Mouse (Mus musculus) lung, adult 18-20 months (tissue): ENCODE data around the gene Cacna1h.

Experiments used
- DNase-seq, 2 experiments: peaks; one replicate each; pipeline ENCODE4 v3.0.0; 2022; ENCODE audit warnings: mixed read lengths in 2 of 2

The Cacna1h gene

GRCm38 (mm10) chr17:25406011-25406441 lies 27.6 kb downstream of the Cacna1h start:
- DNase-seq = no peak

DNA sequence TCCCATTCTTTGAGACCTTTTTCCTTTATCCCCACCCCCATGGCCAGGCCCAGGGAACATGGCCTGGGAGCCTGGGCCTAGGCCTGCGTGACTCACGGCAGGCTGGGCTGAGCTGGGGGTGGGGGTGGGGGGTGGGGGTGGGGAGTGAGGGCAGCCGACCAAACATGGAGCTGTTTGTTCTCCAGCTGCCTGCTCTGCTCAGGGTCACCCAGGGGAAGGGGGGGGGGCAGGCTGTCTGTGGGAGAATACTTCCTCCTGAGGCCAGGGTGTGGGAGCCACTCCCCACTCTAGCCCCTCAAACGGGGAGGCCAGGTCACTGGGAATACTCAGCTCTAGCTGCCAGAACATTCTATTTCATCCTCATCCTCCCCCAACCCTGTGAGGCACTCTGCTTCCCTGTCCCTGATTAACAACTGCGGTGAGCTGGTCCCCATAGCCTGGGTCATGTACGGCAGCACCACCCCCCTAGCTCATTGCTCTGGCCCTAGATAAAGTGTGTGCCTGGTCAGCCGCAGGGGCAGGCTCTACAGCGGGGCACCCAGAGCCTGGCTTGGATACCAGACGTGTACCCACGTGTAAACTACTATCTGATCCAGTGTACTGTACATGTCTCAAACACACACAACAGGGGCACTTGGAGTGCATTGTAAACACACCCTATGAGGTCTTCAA lies 28.2 kb downstream of the Cacna1h start:
- DNase-seq = no peak

DNA sequence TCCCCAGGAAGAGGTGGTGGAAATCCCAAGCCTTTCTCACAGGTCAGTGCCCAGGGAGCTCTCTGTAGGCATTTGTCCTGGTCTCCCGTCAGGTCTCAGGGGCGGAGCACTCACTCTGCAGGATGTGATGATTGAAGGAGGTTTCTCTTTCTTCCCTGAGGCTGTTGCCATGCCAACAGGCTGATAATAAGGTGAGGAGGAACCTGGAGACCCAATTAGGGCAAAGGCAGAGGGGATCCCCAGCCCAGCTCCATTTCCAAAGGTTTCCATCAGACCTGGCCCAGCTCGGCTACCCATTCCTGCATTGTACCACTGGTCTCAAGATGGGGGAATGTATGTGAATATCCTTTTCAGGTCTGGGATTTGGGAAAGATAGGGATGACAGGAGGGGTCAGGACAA lies 29.4 kb downstream of the Cacna1h start:
- DNase-seq = no peak

DNA sequence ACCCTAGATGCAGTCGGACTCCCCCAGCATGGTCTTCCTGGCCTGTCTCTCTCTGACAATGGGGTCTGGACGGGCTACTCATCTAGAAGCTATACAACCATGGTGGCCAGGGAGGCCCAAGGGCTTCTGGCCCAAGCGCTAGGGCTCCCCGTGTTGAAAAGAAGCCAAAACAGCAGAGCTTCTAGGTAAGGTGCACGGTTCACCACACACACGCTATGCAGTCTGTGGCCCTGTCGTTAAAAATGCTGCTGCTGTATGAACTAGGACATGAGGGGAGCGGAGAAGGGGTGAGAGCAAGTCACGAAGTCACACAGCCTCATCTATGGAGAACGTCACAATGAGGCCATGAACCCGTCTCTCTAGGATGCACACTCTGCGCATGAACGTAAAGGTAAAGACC lies 31.4 kb downstream of the Cacna1h start:
- no peak for DNase-seq

- DNase-seq = no peak
Measured at GRCm38 (mm10) chr17:25401491-25401890, 32.1 kb downstream of the Cacna1h start.

- no peak for DNase-seq
Measured at GRCm38 (mm10) chr17:25400443-25400842, 33.1 kb downstream of the Cacna1h start.

- no peak for DNase-seq
Measured at GRCm38 (mm10) chr17:25398520-25398838, 35.1 kb downstream of the Cacna1h start.

- peak; percentile 46 to 61 for DNase-seq
Measured at GRCm38 (mm10) chr17:25397804-25398519, 35.6 kb downstream of the Cacna1h start.

- no peak for DNase-seq
Measured at GRCm38 (mm10) chr17:25394526-25394925, 39.1 kb downstream of the Cacna1h start.

DNA sequence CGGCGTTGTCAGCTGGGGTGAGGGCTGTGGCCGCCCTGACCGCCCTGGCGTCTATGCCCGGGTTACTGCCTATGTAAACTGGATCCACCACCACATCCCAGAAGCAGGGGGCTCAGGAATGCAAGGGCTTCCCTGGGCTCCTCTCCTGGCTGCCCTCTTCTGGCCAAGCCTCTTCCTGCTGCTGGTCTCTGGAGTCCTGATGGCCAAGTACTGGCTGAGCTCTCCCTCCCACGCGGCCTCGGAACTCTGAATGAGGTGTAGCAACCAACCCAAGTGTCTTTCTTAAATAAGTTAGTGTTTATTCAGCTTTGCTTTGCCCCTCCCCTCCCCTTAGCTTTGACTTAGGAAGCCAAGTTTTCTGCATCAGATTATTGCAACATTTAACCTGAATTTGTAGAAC lies 59.6 kb downstream of the Cacna1h start:
- peak; percentile 51 to 66 for DNase-seq

DNA sequence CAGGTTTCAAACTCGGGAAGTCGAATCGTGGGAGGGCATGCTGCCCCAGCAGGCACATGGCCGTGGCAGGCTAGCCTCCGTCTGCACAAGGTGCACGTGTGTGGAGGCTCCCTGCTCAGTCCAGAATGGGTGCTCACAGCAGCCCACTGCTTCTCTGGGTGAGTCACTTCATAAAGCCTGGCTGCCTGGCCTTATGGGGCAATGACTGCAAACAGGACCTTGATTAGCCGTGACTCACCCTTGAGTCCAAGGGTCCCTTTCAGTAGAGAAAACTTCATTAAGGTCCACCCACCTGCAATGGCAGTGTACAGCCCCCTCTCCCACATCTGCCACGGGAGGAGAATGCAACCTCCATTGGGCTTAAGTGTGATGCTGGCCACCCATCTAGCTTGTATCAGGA lies 61.1 kb downstream of the Cacna1h start:
- no peak for DNase-seq

DNA sequence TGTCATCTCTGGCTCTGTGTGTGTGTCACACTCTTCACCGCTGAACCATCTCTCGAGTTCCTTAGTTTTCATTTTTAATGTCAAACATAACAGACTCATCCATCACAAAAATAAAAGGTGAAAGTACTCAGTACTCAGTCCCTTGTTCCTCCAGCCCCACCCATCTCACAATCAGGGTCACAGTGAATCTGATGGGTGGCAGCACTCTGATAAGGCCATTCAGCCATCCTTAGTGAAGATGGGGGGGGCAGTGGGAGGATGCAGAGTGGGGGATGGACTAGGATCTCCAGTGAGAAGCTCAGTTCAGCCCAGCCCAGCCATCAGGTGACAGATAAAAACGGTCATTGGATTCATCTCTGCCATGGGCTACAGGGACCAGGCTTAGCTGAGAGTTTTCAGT lies 64.6 kb downstream of the Cacna1h start, which contains the start of gene Tpsg1:
Gene Tpsg1, plus strand, starts transcription at position 301 of the 400 bp plus-strand sequence.
- DNase-seq = no peak

GRCm38 (mm10) chr17:25366005-25366404 lies 67.6 kb downstream of the Cacna1h start, which contains the start of gene Tpsb2:
Gene Tpsb2 (plus strand): TSS chr17:25366305.
- DNase-seq = no peak

- DNase-seq = peak in 1 of 2 experiments; percentile 10
Measured at GRCm38 (mm10) chr17:25363726-25364125, 69.9 kb downstream of the Cacna1h start.

GRCm38 (mm10) chr17:25361291-25361690 lies 72.3 kb downstream of the Cacna1h start:
- no peak for DNase-seq

- DNase-seq = no peak
Measured at GRCm38 (mm10) chr17:25345462-25345861, 88.1 kb downstream of the Cacna1h start, which contains the start of gene Tpsab1. Gene Tpsab1 (minus strand): TSS chr17:25345562.

DNA sequence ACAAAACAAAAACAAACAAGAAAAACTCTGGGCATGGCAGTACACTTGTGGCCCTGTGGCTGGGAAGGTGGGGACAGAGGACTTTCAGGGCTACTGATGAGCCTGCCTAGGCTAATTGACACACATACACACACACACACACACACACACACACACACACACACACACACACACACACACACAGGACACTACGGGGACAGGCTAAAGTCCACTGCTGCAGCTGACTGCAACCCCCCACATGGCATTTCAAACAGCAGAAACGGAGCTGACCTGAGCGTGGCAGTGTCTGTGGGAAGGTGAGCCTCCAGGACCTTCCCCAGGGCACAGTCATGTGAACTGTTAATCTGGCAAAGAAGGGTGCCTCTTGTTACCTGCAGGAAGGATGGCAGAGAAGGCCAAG lies 92.1 kb downstream of the Cacna1h start:
- DNase-seq = no peak

DNA sequence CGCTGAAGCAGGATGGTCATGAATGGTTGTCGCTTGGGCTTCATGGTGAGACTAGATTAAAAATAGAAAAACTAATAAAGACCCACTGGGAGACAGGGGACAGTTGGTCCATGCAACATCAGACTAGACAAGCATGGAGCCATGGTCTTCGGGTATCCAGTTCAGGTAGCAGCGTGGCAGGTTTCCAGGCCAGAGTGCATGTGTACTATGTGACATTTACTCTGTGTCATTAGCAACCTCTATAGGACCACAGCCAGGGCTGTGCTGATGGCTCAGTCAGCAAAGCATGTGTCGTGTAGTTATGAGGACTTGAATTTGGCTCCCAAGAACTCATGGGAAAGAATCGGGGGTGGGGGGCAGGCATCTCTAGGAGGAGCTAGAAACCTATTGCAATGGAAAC lies 93.6 kb downstream of the Cacna1h start:
- DNase-seq = no peak

DNA sequence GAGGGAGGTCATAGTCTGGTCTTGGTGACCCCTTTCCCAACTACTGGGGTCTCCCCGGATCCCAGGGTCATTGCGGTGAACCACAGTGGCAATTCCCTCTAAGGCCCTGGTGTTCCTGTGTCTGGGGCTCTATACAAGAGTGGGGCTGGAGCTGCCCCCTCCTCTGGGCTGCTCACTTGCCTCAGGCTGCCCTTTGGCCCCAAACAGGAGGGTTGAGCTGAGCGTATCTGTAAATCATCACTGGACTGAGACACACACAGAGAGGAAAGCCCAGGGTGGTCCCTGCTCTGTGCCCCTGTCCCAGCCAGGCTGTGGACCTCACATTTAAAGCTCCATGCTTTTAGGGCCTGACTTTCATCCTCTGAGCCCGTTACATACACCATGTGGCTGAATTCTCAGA lies 95.4 kb downstream of the Cacna1h start:
- no peak for DNase-seq

DNA sequence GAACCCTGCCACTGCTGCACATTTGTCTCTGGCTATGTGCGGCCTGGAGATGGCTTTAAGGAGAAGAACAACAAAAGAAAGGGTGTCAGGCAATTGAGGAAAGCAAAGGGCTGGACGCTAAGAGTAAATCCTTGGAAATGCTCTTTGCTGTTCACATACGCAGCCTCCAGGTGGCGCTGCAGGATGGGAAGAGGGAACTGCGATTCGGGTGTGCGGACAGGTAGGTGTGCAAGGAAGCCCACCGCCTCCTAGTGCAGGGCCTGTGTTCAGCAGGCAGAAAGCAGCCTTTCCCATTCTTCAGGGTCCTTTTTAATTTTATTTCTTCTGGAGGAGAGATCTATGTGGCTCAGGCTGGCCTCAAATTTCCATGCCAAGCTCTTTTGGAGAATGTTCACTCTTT lies 99.6 kb downstream of the Cacna1h start:
- DNase-seq = peak; percentile 18 to 20

GRCm38 (mm10) chr17:25332321-25332720 lies 101.3 kb downstream of the Cacna1h start:
- no peak for DNase-seq
